Mouse (Mus musculus): ENCODE measurements around the gene Efnb3. TPM values are rescaled to one million over a fixed set of nuclear protein-coding genes. Genes with fewer than 3 reads are reported as not detected.
"Not testable (repeated sequence)": the region's sequence is repeated elsewhere in the genome, so short reads cannot be mapped to it uniquely, and the experiment has no call there.

Efnb3 gene
- polyA plus RNA-seq, 1 experiment from 2014 or later = 90.1 TPM

DNA sequence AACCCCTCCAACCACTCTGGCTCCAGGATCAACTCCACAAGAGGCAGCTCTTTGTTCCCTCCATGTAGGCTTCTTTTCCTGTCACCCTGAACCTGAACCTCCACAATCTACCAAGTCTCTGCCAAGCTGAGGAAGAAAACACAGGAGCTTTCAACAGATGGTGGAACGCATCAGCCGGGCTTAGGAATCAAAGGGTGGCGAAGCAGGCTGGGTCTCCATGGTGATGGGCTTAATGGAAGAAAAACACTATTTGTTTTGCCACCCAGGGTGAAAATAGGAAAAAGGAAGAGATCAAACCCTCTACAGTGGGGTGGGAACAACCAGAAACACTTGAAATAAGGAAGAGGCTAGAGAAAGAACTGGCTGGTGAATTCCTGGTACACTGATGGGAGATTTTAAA lies 16.4 kb downstream of the Efnb3 start:
- peak overlapping the region; percentile 64 for H3K27ac ChIP-seq
- WGBS = 3% methylated on average over 3 of the region's 3 CpGs
- H3K36me3 ChIP-seq = no peaks in the 10 kb centered on the region
- no peak for ATAC-seq (ENCODE audit: low FRiP score)
- no peak overlapping the region for H3K9ac ChIP-seq
- H3K9me3 ChIP-seq = no peaks in the 10 kb centered on the region
- peaks cover 51% of the 10 kb centered on the region for H3K4me1 ChIP-seq (replicated peaks)
- H3K4me2 ChIP-seq = no peak overlapping the region; the same call in 1 of the 2 replicates
- H3K27me3 ChIP-seq = no peaks in the 10 kb centered on the region
- no peak overlapping the region for H3K4me3 ChIP-seq

DNA sequence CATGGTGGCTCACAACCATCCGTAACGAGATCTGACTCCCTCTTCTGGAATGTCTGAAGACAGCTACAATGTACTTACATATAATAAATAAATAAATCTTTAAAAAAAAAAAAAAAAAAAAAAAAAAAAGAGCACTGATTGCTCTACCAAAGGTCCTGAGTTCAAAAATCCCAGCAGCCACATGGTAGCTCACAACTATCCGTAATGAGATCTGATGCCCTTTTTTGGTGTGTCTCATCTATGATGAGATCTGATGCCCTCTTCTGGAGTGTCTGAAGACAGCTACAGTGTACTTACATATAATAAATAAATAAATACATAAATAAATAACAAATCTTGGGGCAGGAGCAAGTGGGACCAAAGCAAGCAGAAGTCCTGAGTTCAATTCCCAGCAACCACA lies 18.3 kb downstream of the Efnb3 start:
- not testable (repeated sequence) for H3K4me2 ChIP-seq; H3K27ac ChIP-seq; H3K27me3 ChIP-seq; H3K9me3 ChIP-seq; ATAC-seq (ENCODE audit: low FRiP score); H3K4me3 ChIP-seq; H3K9ac ChIP-seq; H3K36me3 ChIP-seq
- peaks cover 33% of the 10 kb centered on the region for H3K4me1 ChIP-seq (replicated peaks)
- WGBS = 78% methylated on average over 1 of the region's 3 CpGs

DNA sequence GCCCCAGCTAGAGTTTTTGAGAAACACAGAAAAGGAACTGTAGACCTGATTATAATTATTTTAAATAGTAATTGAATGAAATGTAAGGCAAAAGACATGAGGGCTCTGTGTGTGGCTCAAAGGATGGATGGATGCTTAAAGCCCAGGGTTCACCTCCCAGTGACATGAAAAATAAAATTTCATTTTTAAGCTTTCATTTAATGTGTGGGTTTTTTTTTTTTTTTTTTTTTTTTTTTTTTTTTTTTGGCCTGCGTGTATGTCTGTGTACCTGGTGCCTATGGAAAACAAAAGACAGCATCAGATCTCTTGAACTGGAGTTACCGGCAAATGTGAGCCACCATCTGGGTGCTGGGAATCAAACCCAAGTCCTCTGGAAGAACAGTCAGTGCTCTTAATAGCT lies 19.3 kb downstream of the Efnb3 start:
- Histone ChIP-seq H3K9ac (no peak overlapping the region), H3K36me3 (no peaks in the 10 kb centered on the region), H3K4me1 (replicated peaks) (peaks cover 22% of the 10 kb centered on the region), H3K27ac (no peak overlapping the region), H3K27me3 (no peaks in the 10 kb centered on the region), H3K4me2 (no peak overlapping the region), H3K4me3 (no peak overlapping the region), H3K9me3 (no peaks in the 10 kb centered on the region)
- ATAC-seq (ENCODE audit: low FRiP score) = no peak
- 100% methylated on average over 2 of the region's 2 CpGs for WGBS

DNA sequence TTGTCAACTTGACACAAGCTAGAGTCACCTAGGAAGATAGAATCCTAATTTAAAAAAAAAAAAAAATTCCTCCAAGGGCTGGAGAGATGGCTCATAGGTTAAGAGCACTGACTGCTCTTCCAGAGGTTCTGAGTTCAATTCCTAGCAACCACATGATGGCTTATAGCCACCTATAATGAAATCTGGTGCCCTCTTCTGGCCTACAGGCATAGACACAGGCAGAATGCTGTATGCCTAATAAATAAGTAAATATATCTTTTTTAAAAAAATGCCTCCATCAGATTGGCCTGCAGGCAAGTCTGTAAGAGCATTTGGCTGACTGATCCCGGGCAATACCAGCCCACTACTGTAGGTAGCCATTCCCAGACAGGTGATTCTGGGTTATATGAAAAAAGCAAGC lies 25.0 kb downstream of the Efnb3 start:
- H3K9ac ChIP-seq = no peak overlapping the region
- no peak overlapping the region for H3K4me3 ChIP-seq
- no peaks in the 10 kb centered on the region for H3K4me1 ChIP-seq (replicated peaks)
- ATAC-seq (ENCODE audit: low FRiP score) = no peak
- H3K27ac ChIP-seq = no peak overlapping the region
- H3K9me3 ChIP-seq = no peaks in the 10 kb centered on the region
- H3K4me2 ChIP-seq = no peak overlapping the region
- H3K36me3 ChIP-seq = no peaks in the 10 kb centered on the region
- no peaks in the 10 kb centered on the region for H3K27me3 ChIP-seq
- 68% methylated on average over 1 of the region's 1 CpGs for WGBS

DNA sequence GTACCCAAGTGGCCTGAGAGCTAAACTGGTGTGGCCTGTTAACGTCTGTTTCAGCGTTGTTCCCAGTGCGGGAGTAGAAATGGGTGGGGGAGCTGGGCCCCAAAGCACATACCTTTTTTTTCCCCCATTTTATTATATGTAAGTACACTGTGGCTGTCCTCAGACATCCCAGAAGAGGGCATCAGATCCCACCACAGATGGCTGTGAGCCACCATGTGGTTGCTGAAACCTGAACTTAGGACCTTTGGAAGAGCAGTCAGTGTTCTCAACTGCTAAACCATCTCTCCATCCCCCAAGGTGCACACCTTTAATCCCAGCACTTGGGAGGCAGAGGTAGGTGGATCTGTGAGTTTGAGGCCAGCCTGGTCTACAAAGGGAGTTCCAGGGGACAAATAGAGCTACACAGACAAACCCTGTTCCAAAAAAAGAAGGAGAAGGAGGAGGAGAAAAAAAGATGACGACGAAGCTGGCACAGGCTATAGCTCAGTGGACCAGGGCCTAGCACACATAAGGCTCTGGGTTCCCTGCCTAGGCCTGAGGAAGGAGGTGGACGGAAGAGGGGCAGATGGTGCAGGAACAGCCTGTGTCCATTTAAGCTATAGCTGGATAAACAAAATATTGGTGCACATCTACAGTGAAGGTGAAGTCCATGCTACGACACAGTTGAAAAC lies 27.4 kb downstream of the Efnb3 start:
- Histone ChIP-seq H3K4me1 (replicated peaks) (peaks cover 6% of the 10 kb centered on the region), H3K36me3 (no peaks in the 10 kb centered on the region), H3K4me2 (no peak overlapping the region), H3K9ac (no peak overlapping the region), H3K27me3 (no peaks in the 10 kb centered on the region), H3K27ac (no peak overlapping the region), H3K9me3 (no peaks in the 10 kb centered on the region), H3K4me3 (no peak overlapping the region)
- ATAC-seq (ENCODE audit: low FRiP score) = no peak
- WGBS = 85% methylated on average over 7 of the region's 7 CpGs

DNA sequence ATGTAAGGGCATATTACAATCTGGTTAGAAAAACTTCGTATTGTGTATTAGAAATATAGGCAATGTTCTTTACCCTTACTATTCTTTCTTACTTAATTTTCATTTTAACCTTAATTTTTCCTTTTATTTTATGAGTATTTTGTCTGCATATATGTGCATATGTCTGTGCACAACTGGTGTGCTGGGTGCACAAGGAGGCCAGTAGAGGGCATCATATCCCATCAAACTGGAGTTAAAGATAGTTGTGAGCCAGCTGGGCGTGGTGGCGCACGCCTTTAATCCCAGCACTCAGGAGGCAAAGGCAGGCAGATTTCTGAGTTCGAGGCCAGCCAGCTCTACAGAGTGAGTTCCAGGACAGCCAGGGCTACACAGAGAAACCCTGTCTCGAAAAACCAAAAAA lies 29.2 kb downstream of the Efnb3 start:
- H3K4me3 ChIP-seq; ATAC-seq (ENCODE audit: low FRiP score); H3K27me3 ChIP-seq; H3K4me2 ChIP-seq; H3K36me3 ChIP-seq; H3K27ac ChIP-seq; H3K9me3 ChIP-seq; H3K9ac ChIP-seq: not testable (repeated sequence)
- WGBS = 93% methylated on average over 6 of the region's 6 CpGs
- peaks cover 20% of the 10 kb centered on the region for H3K4me1 ChIP-seq (replicated peaks)

DNA sequence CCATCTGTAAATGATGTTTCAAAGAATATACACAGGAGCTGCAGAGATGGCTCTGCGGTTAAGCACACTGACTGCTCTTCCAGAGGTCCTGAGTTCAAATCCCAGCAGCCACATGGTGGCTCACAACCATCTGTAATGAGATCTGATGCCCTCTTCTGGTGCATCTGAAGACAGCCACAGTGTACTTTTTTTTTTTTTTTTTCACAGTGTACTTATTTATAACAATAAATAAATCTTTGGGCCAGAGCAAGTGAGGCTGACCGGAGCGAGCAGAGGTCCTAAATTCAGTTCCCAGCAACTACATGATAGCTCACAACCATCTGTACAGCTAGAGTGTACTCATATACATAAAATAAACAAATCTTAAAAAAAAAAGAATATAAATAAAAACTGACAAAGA lies 29.7 kb downstream of the Efnb3 start:
- peaks cover 20% of the 10 kb centered on the region for H3K4me1 ChIP-seq (replicated peaks)
- not testable (repeated sequence) for H3K9ac ChIP-seq; H3K4me2 ChIP-seq; H3K27me3 ChIP-seq; ATAC-seq (ENCODE audit: low FRiP score); H3K4me3 ChIP-seq; H3K27ac ChIP-seq; H3K36me3 ChIP-seq; H3K9me3 ChIP-seq
- 97% methylated on average over 3 of the region's 3 CpGs for WGBS

DNA sequence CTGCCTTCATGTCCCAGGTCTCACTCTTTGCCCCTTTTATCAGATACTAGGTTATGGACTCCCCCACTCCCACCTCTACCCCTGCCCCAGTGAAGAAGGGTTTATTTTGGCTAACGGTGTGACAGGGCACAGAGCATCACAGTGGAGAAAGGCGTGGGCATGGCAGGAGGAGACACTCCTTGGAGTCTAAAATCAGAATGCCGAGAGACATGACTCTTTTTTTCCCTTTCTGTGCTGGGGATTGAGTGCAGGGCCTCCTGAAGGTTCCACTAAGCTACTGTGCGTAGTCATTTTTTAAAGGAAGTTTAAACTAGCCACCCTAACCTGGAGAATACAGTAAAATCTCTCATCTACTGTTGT lies 32.0 kb downstream of the Efnb3 start:
- 0 out of 2 replicates have a peak, but pooled peaks have one; percentile 25 for ATAC-seq (ENCODE audit: low FRiP score)
- Histone ChIP-seq H3K4me1 (replicated peaks) (peaks cover 20% of the 10 kb centered on the region), H3K36me3 (no peaks in the 10 kb centered on the region), H3K4me3 (no peak overlapping the region), H3K9ac (peak overlapping the region; percentile 74), H3K4me2 (peak overlapping the region; percentile 51; the same call in 1 of the 2 replicates), H3K27me3 (no peaks in the 10 kb centered on the region), H3K27ac (peak overlapping the region; percentile 98), H3K9me3 (no peaks in the 10 kb centered on the region)
- WGBS = 72% methylated on average over 4 of the region's 4 CpGs

DNA sequence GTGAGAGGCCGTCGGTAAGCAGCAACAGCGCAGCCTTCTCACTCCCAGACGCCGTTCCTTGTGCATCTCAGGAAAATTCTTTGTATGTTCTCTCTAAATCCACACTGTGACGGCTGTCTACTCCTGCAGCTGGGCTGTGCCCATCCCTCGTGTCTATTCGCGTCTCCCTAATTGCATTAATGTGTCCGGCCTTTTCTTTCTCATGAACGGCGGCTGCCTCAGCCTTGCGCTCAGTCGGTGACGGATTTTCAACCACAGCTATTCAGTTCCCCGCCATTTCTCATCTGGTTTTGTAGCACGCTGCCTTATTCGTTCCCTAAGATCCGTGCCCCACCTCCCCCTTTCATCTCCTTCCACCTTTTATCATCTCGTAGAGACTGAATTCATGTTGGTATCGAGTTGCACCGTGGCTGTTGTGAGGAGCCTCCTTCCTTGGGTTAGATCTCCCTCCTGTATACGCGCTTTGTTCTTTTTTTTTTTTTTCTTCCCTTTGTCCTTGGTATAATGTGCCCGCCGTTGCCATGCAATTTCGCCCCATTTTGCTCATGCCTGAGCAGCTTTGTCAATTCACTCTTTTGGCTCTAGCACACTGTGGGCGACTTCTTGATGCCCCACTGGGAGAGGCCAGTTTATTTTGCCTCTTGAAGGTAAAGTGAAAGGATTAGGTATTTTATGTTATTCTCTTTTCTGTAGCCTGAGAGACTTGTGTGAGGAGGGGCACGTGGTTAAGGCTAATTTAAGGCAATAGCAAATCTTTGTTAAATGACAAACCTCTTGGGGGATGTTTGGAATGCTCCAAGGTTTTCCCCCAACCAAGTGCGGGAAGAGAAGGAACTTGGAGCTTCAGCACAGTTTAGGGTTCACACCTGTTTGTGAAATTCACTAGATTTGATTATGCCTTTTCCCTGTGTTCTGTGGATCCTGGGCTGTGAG lies 32.6 kb downstream of the Efnb3 start:
- Histone ChIP-seq H3K27ac (peak overlapping the region; percentile 98), H3K9ac (peak overlapping the region; percentile 74), H3K4me3 (peak overlapping the region; percentile 22), H3K9me3 (no peaks in the 10 kb centered on the region), H3K27me3 (no peaks in the 10 kb centered on the region), H3K4me2 (peak overlapping the region; percentile 51), H3K36me3 (no peaks in the 10 kb centered on the region), H3K4me1 (replicated peaks) (peaks cover 20% of the 10 kb centered on the region)
- WGBS = 3% methylated on average over 30 of the region's 30 CpGs
- peak; percentile 64 for ATAC-seq (ENCODE audit: low FRiP score)

DNA sequence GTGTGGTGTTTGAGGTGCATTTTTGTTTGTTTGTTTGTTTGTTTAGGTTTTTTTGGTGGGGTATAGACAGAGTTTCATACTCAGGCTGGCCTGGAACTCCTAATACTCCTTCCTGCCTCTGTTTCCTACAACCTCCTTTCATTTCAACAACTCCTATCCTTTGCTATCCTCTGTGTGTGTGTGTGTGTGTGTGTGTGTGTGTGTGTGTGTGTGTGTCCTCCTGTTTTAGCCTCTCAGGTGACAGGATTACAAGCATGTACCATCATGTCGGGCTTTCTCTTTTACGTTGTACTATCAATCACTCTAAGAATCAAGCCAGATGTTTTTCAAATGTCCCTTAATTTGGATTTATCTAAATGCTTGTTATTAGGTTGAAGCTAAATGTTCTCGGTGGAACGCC lies 33.4 kb downstream of the Efnb3 start:
- H3K27ac ChIP-seq = peak overlapping the region; percentile 98
- peak overlapping the region; percentile 74; the same call in 1 of the 2 replicates for H3K9ac ChIP-seq
- H3K4me3 ChIP-seq = no peak overlapping the region
- H3K27me3 ChIP-seq = no peaks in the 10 kb centered on the region
- H3K4me2 ChIP-seq = peak overlapping the region; percentile 51
- no peaks in the 10 kb centered on the region for H3K36me3 ChIP-seq
- 0 out of 2 replicates have a peak, but pooled peaks have one; percentile 25 for ATAC-seq (ENCODE audit: low FRiP score)
- H3K9me3 ChIP-seq = no peaks in the 10 kb centered on the region
- peaks cover 20% of the 10 kb centered on the region for H3K4me1 ChIP-seq (replicated peaks)
- 35% methylated on average over 4 of the region's 4 CpGs for WGBS

DNA sequence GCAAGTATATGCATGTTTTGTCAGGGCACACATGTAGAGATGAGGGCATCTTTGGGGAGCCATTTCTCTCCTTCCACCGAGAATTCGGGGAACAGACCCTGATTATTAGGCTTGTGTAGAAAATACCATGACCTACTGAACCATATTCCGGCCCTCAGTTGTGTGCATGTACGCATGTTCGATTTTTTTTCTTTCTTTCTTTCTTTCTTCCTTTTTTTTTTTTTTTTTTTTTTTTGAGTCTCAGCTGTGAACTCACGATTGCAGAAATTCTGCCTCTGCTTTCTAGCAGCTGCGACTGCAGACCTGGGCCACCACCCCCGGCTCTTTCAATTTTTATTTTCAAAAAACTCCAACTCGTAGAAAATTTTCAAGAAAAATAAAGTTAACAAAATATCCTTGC lies 34.3 kb downstream of the Efnb3 start:
- Histone ChIP-seq H3K27me3 (no peaks in the 10 kb centered on the region), H3K4me2 (no peak overlapping the region), H3K4me3 (no peak overlapping the region), H3K9ac (no peak overlapping the region), H3K27ac (no peak overlapping the region; the same call in 1 of the 2 replicates), H3K36me3 (no peaks in the 10 kb centered on the region), H3K9me3 (no peaks in the 10 kb centered on the region), H3K4me1 (replicated peaks) (peaks cover 24% of the 10 kb centered on the region)
- no peak for ATAC-seq (ENCODE audit: low FRiP score)
- 87% methylated on average over 9 of the region's 9 CpGs for WGBS

DNA sequence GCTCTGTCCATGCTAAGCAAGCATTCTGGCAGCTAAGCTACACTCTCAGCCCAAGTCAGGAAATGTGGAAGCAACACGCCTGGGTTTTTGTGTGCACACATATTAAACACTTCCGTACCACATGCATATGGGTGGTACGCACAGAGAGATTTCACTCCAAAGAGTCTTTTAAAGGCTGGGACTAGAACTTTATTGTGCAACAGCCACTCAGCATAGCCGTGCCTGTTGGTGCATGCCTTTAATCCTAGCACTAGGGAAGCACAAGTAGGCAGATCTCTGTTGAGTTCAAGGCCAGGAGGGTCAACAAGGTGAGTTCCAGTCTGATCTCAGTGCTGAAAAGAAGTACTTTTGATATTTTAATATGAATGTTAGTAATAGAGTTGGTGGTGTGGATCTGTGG lies 36.4 kb downstream of the Efnb3 start:
- Histone ChIP-seq H3K4me1 (replicated peaks) (peaks cover 27% of the 10 kb centered on the region), H3K4me2 (no peak overlapping the region), H3K9me3 (no peaks in the 10 kb centered on the region), H3K36me3 (no peaks in the 10 kb centered on the region), H3K27ac (no peak overlapping the region), H3K9ac (no peak overlapping the region), H3K4me3 (no peak overlapping the region), H3K27me3 (no peaks in the 10 kb centered on the region)
- WGBS = 95% methylated on average over 4 of the region's 4 CpGs
- no peak for ATAC-seq (ENCODE audit: low FRiP score)

Measured in hindbrain, embryonic 13.5 days (tissue).